Mouse (Mus musculus) cerebellum, adult 9-10 months (tissue): Measurements from ENCODE around the gene Sox14.

Source experiments
- DNase-seq: peaks from one replicate; pipeline ENCODE4 v3.0.0; 2022

The Sox14 gene

GRCm38 (mm10) chr9:99875618-99876372 is at the start of gene Sox14:
Gene Sox14, minus strand, starts transcription at chr9:99876170.
- DNase-seq = no peak

DNA sequence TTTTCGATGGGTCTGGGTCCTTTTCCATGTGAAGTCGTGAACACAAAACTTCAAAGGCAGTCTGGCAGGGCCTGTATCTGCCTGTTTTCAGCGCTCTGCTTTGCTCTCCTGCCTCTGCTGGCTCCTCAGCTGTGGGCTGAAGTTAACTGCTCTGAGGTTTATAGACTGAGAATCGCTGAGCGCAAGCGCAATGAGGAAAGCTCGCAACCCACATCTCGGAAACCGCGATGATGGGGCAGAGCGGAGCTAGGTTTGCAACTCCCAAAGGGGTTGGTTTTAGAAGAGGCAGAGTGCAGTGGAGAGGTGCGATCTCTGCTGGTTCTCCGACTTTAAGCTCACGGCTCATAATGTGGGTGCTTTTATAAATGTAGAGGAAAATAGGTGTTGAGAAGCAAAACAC is 3.3 kb upstream of the Sox14 start:
- no peak for DNase-seq

GRCm38 (mm10) chr9:99878588-99878987 is 2.6 kb upstream of the Sox14 start:
- no peak for DNase-seq

GRCm38 (mm10) chr9:99877056-99877546 is 1.1 kb upstream of the Sox14 start:
- no peak for DNase-seq

- DNase-seq = no peak
These were observed 544 bp upstream of the Sox14 start for GRCm38 (mm10) chr9:99876373-99877055.

- DNase-seq = no peak
These were observed 994 bp downstream of the Sox14 start for GRCm38 (mm10) chr9:99874735-99875617.

DNA sequence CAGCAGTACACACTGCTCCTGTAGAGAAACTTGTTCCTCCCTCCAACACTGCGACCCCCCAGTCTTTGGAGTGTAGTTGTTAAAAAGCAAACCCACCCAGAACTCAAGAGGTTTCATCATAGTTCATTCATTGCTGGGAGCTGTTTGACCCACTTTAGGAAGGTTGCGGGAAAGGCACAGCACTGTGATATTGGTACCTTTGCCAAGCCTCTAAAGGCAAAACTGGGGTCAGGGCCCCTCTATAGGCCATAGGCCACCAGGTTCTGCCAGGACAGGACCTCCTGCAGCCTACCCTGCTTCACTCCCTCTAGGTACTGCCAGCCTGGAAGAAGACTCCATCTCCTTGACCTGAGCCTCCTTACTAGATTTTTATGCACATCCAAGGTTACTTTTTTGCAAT is 2.2 kb downstream of the Sox14 start:
- no peak for DNase-seq

DNA sequence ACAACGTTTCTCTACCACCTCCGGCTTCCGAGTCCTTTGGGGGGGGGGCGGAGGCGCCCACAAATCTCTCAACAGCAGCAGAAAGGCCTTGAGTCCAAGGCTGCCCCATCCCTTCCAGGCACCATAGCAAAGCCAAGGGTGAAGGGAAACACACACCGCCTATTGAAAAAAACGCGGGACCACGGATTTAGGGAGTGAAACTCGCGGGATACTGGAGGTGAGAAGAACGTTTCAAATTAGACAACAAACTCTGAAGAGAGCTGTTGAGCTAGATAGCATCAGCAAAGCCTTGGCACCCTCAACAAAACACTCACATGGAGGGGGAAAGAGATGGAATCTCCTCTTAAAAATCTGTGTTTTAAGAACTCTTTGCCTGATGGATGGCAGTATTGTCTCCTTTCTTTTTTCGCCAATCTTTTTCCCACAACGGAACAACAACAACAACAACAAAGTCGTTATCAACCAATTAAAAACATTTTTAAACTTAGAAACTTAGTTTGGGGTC is 2.8 kb downstream of the Sox14 start:
- no peak for DNase-seq

DNA sequence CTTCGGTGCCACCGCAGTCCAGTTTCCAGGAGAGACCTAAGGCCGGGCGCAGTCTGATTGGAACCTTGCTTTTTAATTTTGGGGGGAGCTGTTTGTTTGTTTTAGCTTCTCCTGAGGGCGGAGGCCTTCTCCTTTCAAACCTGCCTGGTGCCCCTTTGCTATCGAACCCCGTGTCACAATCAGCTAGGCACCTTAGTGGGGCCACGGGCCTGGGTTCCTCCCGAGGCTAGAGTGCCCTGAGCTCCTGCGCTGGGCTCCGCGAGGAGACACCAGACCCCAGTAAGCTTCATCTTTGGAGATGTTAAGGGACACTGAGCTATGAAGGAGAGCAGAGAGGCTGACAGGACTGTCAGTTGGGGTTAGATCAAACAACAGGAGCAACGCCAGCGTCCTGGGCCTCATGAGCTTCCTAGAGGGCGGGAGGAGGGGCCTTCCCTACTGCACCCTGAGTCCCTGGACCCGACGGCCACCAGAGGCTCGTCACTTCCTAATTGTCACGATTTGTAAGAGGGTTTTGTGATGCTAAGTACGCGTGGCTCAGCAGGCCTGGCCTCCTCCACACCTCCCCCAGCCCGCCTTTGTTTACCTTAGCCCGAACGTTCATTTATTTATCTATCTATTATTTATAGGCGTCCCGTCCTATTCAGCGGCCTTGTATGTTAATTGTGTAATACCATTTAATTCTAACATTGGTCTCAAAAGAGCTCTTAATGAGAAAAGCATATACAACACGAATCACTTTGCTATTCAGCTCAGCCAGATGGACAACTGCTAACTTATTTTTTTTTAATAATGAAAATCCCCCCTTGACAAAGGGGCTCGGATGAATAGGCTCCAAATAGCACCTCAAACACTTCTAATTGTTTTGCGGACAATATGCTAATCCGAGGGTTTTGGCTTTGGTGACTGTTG is 3.5 kb downstream of the Sox14 start:
- DNase-seq = no peak

GRCm38 (mm10) chr9:99871556-99872203 is 4.3 kb downstream of the Sox14 start:
- DNase-seq = no peak

GRCm38 (mm10) chr9:99870780-99871555 is 5.0 kb downstream of the Sox14 start:
- DNase-seq = no peak

DNA sequence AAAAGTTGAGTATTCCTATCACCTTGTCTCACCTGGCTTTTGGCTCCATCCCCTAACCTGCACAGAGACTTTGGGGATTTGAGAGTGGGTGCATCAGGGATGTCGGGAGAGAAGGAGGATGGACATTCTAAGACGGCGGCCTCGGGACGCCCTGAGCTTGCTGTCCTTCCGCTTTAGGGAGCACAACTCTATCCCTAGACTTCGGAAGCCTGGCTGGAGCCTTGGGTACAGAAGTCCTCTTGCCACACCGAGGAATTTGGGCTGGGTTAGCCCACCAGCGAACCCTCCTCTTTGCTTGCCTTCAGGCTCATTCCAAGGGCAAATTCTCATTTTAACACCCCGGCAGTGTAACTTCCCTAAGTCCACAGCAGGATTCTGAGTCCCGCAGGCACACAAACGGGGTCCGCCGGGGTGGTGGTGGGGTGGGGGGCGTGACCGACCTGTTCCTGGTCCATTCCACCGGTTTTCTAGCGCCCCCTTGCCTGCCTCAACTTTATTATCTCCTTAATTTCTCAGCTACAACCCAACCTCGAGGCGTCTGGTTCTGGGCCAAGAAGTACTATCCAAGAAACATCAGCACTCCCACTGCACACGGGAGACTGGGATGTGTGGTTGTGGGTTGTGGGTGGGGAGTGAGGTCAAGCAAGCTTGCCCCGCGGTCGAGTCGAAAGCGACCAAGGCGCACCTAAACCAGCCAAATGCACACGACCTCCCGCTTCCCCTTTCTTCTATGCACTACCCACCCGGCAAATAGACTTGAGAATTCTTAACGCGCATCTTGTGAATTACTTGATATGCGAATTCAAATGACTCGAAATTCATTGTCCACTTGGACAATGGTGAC is 5.8 kb downstream of the Sox14 start:
- no peak for DNase-seq

DNA sequence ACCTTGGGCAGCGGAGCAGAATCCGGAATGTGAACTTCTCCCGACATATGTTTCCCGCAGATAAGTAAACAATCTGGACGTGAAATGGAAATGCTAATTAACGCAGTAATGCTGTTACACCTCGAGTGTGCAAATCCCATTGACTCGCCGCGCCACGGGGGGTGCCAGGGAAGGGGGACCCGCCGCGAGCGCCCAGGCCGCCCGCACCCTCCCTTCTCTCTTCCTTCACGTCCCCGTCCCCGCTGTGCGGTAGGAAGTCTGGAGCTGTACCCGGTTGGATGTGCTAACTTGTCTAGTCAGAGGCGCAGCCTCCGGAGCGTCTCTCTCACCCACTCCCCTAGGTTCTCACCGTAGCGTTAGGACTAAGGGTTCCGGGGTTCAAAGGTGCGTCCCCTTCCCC is 6.7 kb downstream of the Sox14 start:
- DNase-seq = no peak

GRCm38 (mm10) chr9:99868606-99869005 is 7.4 kb downstream of the Sox14 start:
- DNase-seq = no peak

GRCm38 (mm10) chr9:99868054-99868453 is 7.9 kb downstream of the Sox14 start:
- DNase-seq = no peak

GRCm38 (mm10) chr9:99862936-99863335 is 13.0 kb downstream of the Sox14 start:
- DNase-seq = no peak

DNA sequence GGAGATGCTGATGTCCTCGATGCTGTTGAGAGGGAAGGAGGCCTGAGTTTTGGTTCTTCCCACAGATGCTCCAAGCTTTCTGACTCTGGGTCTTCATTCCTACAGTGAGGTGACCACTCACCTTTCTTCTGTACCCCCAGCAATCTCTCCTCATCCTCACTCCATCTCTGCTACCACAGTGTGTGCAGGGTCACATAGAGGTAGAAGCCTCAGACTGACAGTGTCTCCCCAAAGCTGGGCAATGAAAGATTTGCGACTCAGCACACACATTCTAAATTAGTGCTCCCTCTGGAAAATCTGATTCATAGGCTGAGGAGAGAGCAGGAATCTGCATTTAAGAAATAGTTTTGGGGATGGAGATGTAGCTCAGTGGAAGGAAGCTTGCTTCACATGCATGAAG is 21.5 kb downstream of the Sox14 start:
- DNase-seq = no peak

- no peak for DNase-seq
These were observed 22.6 kb downstream of the Sox14 start for GRCm38 (mm10) chr9:99853356-99853755.

- DNase-seq = no peak
These were observed 25.6 kb downstream of the Sox14 start for GRCm38 (mm10) chr9:99850354-99850753.

- DNase-seq = no peak
These were observed 27.6 kb downstream of the Sox14 start for GRCm38 (mm10) chr9:99848327-99848726.
